Mouse (Mus musculus): ENCODE data around the gene Zdhhc22.

DNA sequence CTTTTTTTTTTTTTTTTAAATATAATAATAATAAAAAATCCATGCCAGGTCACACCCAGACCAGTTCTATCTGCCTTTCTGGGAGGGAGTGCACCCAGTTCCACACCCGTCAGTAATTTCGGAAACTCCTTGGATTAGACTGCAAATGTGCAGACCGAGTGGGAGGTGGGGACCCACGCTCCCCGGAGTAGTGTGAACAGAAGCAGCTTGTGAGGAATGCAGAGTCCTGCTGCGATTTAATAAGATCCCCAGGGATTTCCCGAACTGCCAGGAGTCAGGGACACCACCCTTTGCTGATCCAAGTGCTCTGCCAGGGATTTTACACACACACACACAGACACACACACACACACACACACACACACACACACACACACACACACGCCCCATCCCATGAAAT is 16.5 kb downstream of the Zdhhc22 start:
- TF ChIP-seq POLR2A (IDR thresholded peaks at IDR 0.05; ENCODE audit: control insufficient read depth, extremely low read depth, insufficient read depth, low read length, poor library complexity) = no peak
- TF ChIP-seq CTCF (IDR thresholded peaks at IDR 0.05; ENCODE audit: borderline replicate concordance, control insufficient read depth, extremely low read depth, insufficient read depth, low read length, poor library complexity) = no peak
